Mouse (Mus musculus): ENCODE measurements around the gene Fmo2. TPM values are rescaled to one million over a fixed set of nuclear protein-coding genes. Genes with fewer than 3 reads are reported as not detected.
A peak's percentile ranks its signal among the peaks of the same experiment; 100 is the strongest.

Fmo2 gene
- polyA plus RNA-seq, 1 experiment from 2014 or later: not detected

GRCm38 (mm10) chr1:162879595-162880369, 18.7 kb downstream of the Fmo2 start:
- no peak overlapping the region for H3K4me2 ChIP-seq
- H3K27me3 ChIP-seq (replicated peaks; ENCODE audit: control insufficient read depth, insufficient read depth, low read length): no peaks in the 10 kb centered on the region
- ATAC-seq (replicated peaks; ENCODE audit: low FRiP score) (peak; percentile 59), DNase-seq (ENCODE audit: low spot score) (no peak)
- no peak overlapping the region for H3K4me3 ChIP-seq (ENCODE audit: low read depth, low read length)
- H3K36me3 ChIP-seq (ENCODE audit: control insufficient read depth, insufficient read depth, low read length): no peaks in the 10 kb centered on the region
- H3K9me3 ChIP-seq (ENCODE audit: control insufficient read depth, low read length): no peaks in the 10 kb centered on the region
- H3K27ac ChIP-seq (ENCODE audit: low read depth, low read length): no peak overlapping the region
- WGBS: 49% methylated on average over 11 of the region's 11 CpGs
- H3K9ac ChIP-seq (ENCODE audit: low read depth, low read length): no peak overlapping the region
- no peaks in the 10 kb centered on the region for H3K4me1 ChIP-seq (replicated peaks; ENCODE audit: control insufficient read depth, insufficient read depth, low read length)

GRCm38 (mm10) chr1:162875091-162875490, 23.4 kb downstream of the Fmo2 start:
- no peak overlapping the region for H3K4me2 ChIP-seq
- H3K27me3 ChIP-seq (replicated peaks; ENCODE audit: control insufficient read depth, insufficient read depth, low read length): no peaks in the 10 kb centered on the region
- no peaks in the 10 kb centered on the region; the same call in 1 of the 2 replicates for H3K4me1 ChIP-seq (replicated peaks; ENCODE audit: control insufficient read depth, insufficient read depth, low read length)
- H3K4me3 ChIP-seq (ENCODE audit: low read depth, low read length): no peak overlapping the region
- DNase-seq (ENCODE audit: low spot score): no peak
- ATAC-seq (replicated peaks; ENCODE audit: low FRiP score): peak; percentile 53; the same call in 1 of the 2 replicates
- H3K27ac ChIP-seq (ENCODE audit: low read depth, low read length): no peak overlapping the region
- no peaks in the 10 kb centered on the region for H3K36me3 ChIP-seq (ENCODE audit: control insufficient read depth, insufficient read depth, low read length)
- H3K9ac ChIP-seq (ENCODE audit: low read depth, low read length): no peak overlapping the region
- no peaks in the 10 kb centered on the region for H3K9me3 ChIP-seq (ENCODE audit: control insufficient read depth, low read length)
- WGBS: 34% methylated on average over 3 of the region's 3 CpGs

GRCm38 (mm10) chr1:162871701-162872311, 26.7 kb downstream of the Fmo2 start:
- 48% methylated on average over 9 of the region's 9 CpGs for WGBS
- ATAC-seq (replicated peaks; ENCODE audit: low FRiP score): no peak
- Histone ChIP-seq H3K9ac (ENCODE audit: low read depth, low read length) (no peak overlapping the region), H3K4me1 (replicated peaks; ENCODE audit: control insufficient read depth, insufficient read depth, low read length) (no peaks in the 10 kb centered on the region; the same call in 1 of the 2 replicates), H3K4me3 (ENCODE audit: low read depth, low read length) (no peak overlapping the region), H3K27ac (ENCODE audit: low read depth, low read length) (no peak overlapping the region), H3K4me2 (no peak overlapping the region; the same call in 1 of the 2 replicates), H3K36me3 (ENCODE audit: control insufficient read depth, insufficient read depth, low read length) (no peaks in the 10 kb centered on the region), H3K27me3 (replicated peaks; ENCODE audit: control insufficient read depth, insufficient read depth, low read length) (no peaks in the 10 kb centered on the region), H3K9me3 (ENCODE audit: control insufficient read depth, low read length) (no peaks in the 10 kb centered on the region; the same call in 1 of the 2 replicates)
- DNase-seq (ENCODE audit: low spot score): no peak

- Histone ChIP-seq H3K9me3 (ENCODE audit: control insufficient read depth, low read length) (no peaks in the 10 kb centered on the region; the same call in 1 of the 2 replicates), H3K4me3 (ENCODE audit: low read depth, low read length) (no peak overlapping the region), H3K9ac (ENCODE audit: low read depth, low read length) (no peak overlapping the region), H3K27ac (ENCODE audit: low read depth, low read length) (no peak overlapping the region), H3K4me1 (replicated peaks; ENCODE audit: control insufficient read depth, insufficient read depth, low read length) (peaks cover 6% of the 10 kb centered on the region; the same call in 1 of the 2 replicates), H3K36me3 (ENCODE audit: control insufficient read depth, insufficient read depth, low read length) (no peaks in the 10 kb centered on the region), H3K27me3 (replicated peaks; ENCODE audit: control insufficient read depth, insufficient read depth, low read length) (no peaks in the 10 kb centered on the region), H3K4me2 (no peak overlapping the region)
- no peak for ATAC-seq (replicated peaks; ENCODE audit: low FRiP score)
- DNase-seq (ENCODE audit: low spot score): no peak
- 75% methylated on average over 7 of the region's 7 CpGs for WGBS
These were observed 27.5 kb downstream of the Fmo2 start for GRCm38 (mm10) chr1:162870978-162871377.

GRCm38 (mm10) chr1:162867396-162867795, 31.1 kb downstream of the Fmo2 start:
- no peak overlapping the region for H3K27ac ChIP-seq (ENCODE audit: low read depth, low read length)
- no peak overlapping the region for H3K4me2 ChIP-seq
- no peaks in the 10 kb centered on the region for H3K27me3 ChIP-seq (replicated peaks; ENCODE audit: control insufficient read depth, insufficient read depth, low read length)
- ATAC-seq (replicated peaks; ENCODE audit: low FRiP score): no peak
- peaks cover 6% of the 10 kb centered on the region; the same call in 1 of the 2 replicates for H3K4me1 ChIP-seq (replicated peaks; ENCODE audit: control insufficient read depth, insufficient read depth, low read length)
- DNase-seq (ENCODE audit: low spot score): no peak
- no peak overlapping the region for H3K9ac ChIP-seq (ENCODE audit: low read depth, low read length)
- H3K36me3 ChIP-seq (ENCODE audit: control insufficient read depth, insufficient read depth, low read length): no peaks in the 10 kb centered on the region
- WGBS: 76% methylated on average over 4 of the region's 4 CpGs
- H3K9me3 ChIP-seq (ENCODE audit: control insufficient read depth, low read length): no peaks in the 10 kb centered on the region; the same call in 1 of the 2 replicates
- H3K4me3 ChIP-seq (ENCODE audit: low read depth, low read length): no peak overlapping the region

- DNase-seq (ENCODE audit: low spot score) (no peak), ATAC-seq (replicated peaks; ENCODE audit: low FRiP score) (peak; percentile 76)
- no peaks in the 10 kb centered on the region for H3K27me3 ChIP-seq (replicated peaks; ENCODE audit: control insufficient read depth, insufficient read depth, low read length)
- no peak within 1 kb of the TSS for H3K4me3 ChIP-seq (ENCODE audit: low read depth, low read length)
- H3K4me2 ChIP-seq: peak within 1 kb of the TSS; percentile 5; the same call in 1 of the 2 replicates
- H3K9me3 ChIP-seq (ENCODE audit: control insufficient read depth, low read length): no peaks in the 10 kb centered on the region; the same call in 1 of the 2 replicates
- H3K4me1 ChIP-seq (replicated peaks; ENCODE audit: control insufficient read depth, insufficient read depth, low read length): peaks cover 6% of the 10 kb centered on the region; the same call in 1 of the 2 replicates
- 29% methylated on average over 7 of the region's 7 CpGs for WGBS
- H3K27ac ChIP-seq (ENCODE audit: low read depth, low read length): 0 out of 2 replicates have a peak within 1 kb of the TSS, but pooled peaks have one; percentile 16
- H3K9ac ChIP-seq (ENCODE audit: low read depth, low read length): no peak within 1 kb of the TSS
- H3K36me3 ChIP-seq (ENCODE audit: control insufficient read depth, insufficient read depth, low read length): no peaks in the 10 kb centered on the region
These were observed 32.2 kb downstream of the Fmo2 start, which contains the start of gene Fmo1 for GRCm38 (mm10) chr1:162866280-162866681. TSS of gene Fmo1 (minus strand) at chr1:162866610.

- Histone ChIP-seq H3K4me3 (ENCODE audit: low read depth, low read length) (no peak overlapping the region), H3K27ac (ENCODE audit: low read depth, low read length) (no peak overlapping the region)
- WGBS: 61% methylated on average over 3 of the region's 3 CpGs
These were observed 33.1 kb downstream of the Fmo2 start for GRCm38 (mm10) chr1:162865493-162865830.

GRCm38 (mm10) chr1:162864816-162865492, 33.6 kb downstream of the Fmo2 start:
- Histone ChIP-seq H3K27ac (ENCODE audit: low read depth, low read length) (no peak overlapping the region), H3K27me3 (replicated peaks; ENCODE audit: control insufficient read depth, insufficient read depth, low read length) (no peaks in the 10 kb centered on the region), H3K4me1 (replicated peaks; ENCODE audit: control insufficient read depth, insufficient read depth, low read length) (peaks cover 6% of the 10 kb centered on the region; the same call in 1 of the 2 replicates), H3K4me2 (no peak overlapping the region), H3K9ac (ENCODE audit: low read depth, low read length) (no peak overlapping the region), H3K36me3 (ENCODE audit: control insufficient read depth, insufficient read depth, low read length) (no peaks in the 10 kb centered on the region), H3K9me3 (ENCODE audit: control insufficient read depth, low read length) (no peaks in the 10 kb centered on the region; the same call in 1 of the 2 replicates), H3K4me3 (ENCODE audit: low read depth, low read length) (no peak overlapping the region)
- DNase-seq (ENCODE audit: low spot score) (no peak), ATAC-seq (replicated peaks; ENCODE audit: low FRiP score) (no peak)
- WGBS: 74% methylated on average over 8 of the region's 8 CpGs

More at GRCm38 (mm10) chr1:162865493-162865830, 33.1 kb downstream of the Fmo2 start:
- no peak for DNase-seq (ENCODE audit: low spot score)
- ATAC-seq (replicated peaks; ENCODE audit: low FRiP score): no peak
- Histone ChIP-seq H3K9me3 (ENCODE audit: control insufficient read depth, low read length) (no peaks in the 10 kb centered on the region; the same call in 1 of the 2 replicates), H3K9ac (ENCODE audit: low read depth, low read length) (no peak overlapping the region), H3K36me3 (ENCODE audit: control insufficient read depth, insufficient read depth, low read length) (no peaks in the 10 kb centered on the region), H3K27me3 (replicated peaks; ENCODE audit: control insufficient read depth, insufficient read depth, low read length) (no peaks in the 10 kb centered on the region), H3K4me2 (no peak overlapping the region), H3K4me1 (replicated peaks; ENCODE audit: control insufficient read depth, insufficient read depth, low read length) (peaks cover 6% of the 10 kb centered on the region; the same call in 1 of the 2 replicates)

Data from liver, embryonic 11.5 days (tissue).